Mouse (Mus musculus) MEL (cell line): ENCODE results near the gene Pbx3.

Source experiments
- MEF2A ChIP-seq: IDR thresholded peaks from 2 replicates; pipeline ENCODE4 v1.6.1; 2014; ENCODE audit warnings: low read depth, mild to moderate bottlenecking, inconsistent platforms, low read length, improper control_type of control experiment; ENCODE audit not compliant: poor library complexity, insufficient replicate concordance, severe bottlenecking; ENCODE audit errors: extremely low read depth
- NELFE ChIP-seq: IDR thresholded peaks from 2 replicates; pipeline ENCODE4 v1.6.1; 2011; ENCODE audit warnings: low read depth, low read length, improper control_type of control experiment

DNA sequence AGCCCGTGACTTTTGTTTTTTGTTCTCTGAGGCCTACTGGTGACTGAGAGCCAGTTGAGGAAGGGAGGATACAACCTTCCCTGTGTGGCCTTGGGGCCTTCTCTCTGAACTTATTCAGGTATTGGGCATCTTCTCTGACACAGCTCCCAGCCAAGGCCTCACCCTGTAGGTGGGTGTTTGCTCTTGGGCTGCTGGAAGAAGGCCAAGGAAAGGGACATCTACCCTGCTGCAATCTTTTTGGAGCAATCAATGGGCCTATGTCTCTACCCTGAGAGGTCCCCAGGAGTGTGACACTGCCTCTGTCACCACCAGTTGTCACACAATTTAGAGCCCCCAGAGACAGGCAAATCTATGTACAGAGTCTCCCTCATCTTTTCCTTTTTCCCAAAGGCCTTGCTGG, 226.5 kb downstream of the Pbx3 start:
- TF ChIP-seq NELFE = no peak
- TF ChIP-seq MEF2A = no peak
